Mouse (Mus musculus) G1E (cell line): ENCODE measurements around the gene Pfkp. TPM values are rescaled to one million over a fixed set of nuclear protein-coding genes. Genes with fewer than 3 reads are reported as not detected.

Source experiments
- ATAC-seq: 2 replicates; pipeline ENCODE4 v1.8.0; 2016; ENCODE audit warnings: mild to moderate bottlenecking; ENCODE audit not compliant: insufficient number of reproducible peaks, poor library complexity, low FRiP score, severe bottlenecking; ENCODE audit errors: extremely low read depth
- DNase-seq: peaks from one replicate; pipeline ENCODE4 v3.0.0; 2012; ENCODE audit warnings: low spot score
- H3K27me3 ChIP-seq: 2 replicates; pipeline ENCODE4 v1.6.1; 2012; ENCODE audit warnings: mild to moderate bottlenecking, low read length, inconsistent platforms; ENCODE audit not compliant: insufficient read depth
- H3K36me3 ChIP-seq: replicated peaks from 2 replicates; pipeline ENCODE3; 2012; ENCODE audit warnings: mild to moderate bottlenecking, inconsistent platforms
- H3K4me1 ChIP-seq: 2 replicates; pipeline ENCODE4 v1.6.1; 2012; ENCODE audit warnings: low read depth, low read length, inconsistent platforms, mixed read lengths; ENCODE audit not compliant: insufficient read depth
- H3K4me3 ChIP-seq: 2 replicates; pipeline ENCODE4 v1.5.1; 2012; ENCODE audit warnings: low read depth, mild to moderate bottlenecking, inconsistent platforms, low read length, moderate library complexity, mixed read lengths
- H3K9me3 ChIP-seq: replicated peaks from 2 replicates; pipeline ENCODE4 v1.6.1; 2012; ENCODE audit warnings: inconsistent platforms
- CTCF ChIP-seq: IDR thresholded peaks from 2 replicates; pipeline ENCODE4 v1.5.1; 2012; ENCODE audit warnings: low read depth, low read length, inconsistent platforms, mixed read lengths
- GATA1 ChIP-seq: IDR thresholded peaks from 2 replicates; pipeline ENCODE4 v1.6.1; 2012; ENCODE audit warnings: borderline replicate concordance, low read length, inconsistent platforms, mixed read lengths
- GATA2 ChIP-seq: IDR thresholded peaks from 2 replicates; pipeline ENCODE4 v1.6.1; 2012; ENCODE audit warnings: low read depth, low read length, inconsistent platforms, borderline replicate concordance
- POLR2AphosphoS5 ChIP-seq: IDR thresholded peaks from 2 replicates; pipeline ENCODE4 v1.6.1; 2012; ENCODE audit warnings: low read depth, low read length, inconsistent platforms; ENCODE audit not compliant: insufficient replicate concordance
- TAL1 ChIP-seq: conservative IDR thresholded peaks from 2 replicates; pipeline ENCODE4 v1.6.1; 2012; ENCODE audit warnings: low read depth, low read length, inconsistent platforms, mixed read lengths
- polyA plus RNA-seq: library from polyadenylated mRNA; stranded (reverse); fragments of >175 nt; gene quantifications from 2 replicates; pipeline ENCODE4 v1.2.3, GENCODE M21; 2012
- total RNA-seq, 2 experiments: library from RNA; stranded (forward) in 1 of 2; stranded (reverse) in 1 of 2; fragments of 200-1000 nt in 1 of 2; fragments of >200 nt in 1 of 2; fragmentation: Nextera tagmentation in 1 of 2; gene quantifications; 2 replicates each; pipeline ENCODE4 v1.2.3; 2014 to 2017

Pfkp gene
- total and polyA plus RNA-seq, 3 experiments, result 96.4 to 287 (median 138) TPM

DNA sequence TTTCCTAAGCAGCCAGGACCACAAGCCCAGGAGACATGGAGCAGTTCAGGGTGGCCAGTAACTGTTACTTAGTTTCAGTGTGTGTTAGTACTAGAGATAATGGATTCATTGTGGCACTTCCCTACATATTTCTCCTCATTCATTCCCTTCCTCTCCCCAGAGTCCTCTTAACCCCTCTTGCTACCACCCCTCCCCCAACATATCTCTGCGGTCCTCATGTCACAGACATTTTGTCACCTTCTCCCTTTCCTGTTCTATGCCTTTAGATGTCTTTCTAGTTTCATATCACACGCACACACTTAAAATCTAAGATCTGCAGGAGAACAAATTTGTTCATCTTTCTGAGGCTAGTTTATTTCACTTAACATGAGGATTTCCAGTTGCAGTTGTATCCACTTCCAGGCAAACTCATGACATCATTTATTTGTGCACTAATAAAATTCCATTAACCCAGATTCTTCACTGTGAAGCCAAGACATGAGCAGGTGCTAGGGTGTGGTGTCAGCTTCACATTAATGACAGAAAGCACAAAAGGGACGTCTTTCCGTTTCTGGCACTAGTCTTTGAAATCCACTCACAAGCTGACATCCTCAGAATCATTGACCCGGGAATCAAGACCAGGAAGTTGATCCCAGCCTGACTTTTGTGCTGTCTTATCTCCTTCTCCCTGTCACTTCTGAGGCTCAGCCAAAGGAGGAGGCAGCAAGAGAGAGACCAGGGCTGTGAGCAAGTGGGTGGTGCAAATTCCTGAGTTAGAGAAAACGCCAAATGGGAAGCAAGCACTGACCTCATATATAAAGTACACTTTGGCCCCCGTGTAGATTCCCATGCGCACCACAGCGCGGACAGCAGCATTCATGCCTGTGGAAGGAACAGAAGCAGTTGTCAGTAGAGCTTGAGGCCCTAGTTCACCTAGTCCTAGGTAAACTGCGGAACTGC lies 13.2 kb downstream of the Pfkp start:
- H3K9me3 ChIP-seq, result no peaks in the 10 kb centered on the region
- H3K4me3 ChIP-seq, result no peak overlapping the region
- H3K36me3 ChIP-seq, result peaks cover 99% of the 10 kb centered on the region
- H3K27me3 ChIP-seq, result no peaks in the 10 kb centered on the region
- peaks cover 75% of the 10 kb centered on the region for H3K4me1 ChIP-seq
- ATAC-seq (no peak), DNase-seq (no peak)
- TF ChIP-seq GATA1 (no peak), POLR2AphosphoS5 (no peak), GATA2 (no peak), CTCF (no peak), TAL1 (no peak)

DNA sequence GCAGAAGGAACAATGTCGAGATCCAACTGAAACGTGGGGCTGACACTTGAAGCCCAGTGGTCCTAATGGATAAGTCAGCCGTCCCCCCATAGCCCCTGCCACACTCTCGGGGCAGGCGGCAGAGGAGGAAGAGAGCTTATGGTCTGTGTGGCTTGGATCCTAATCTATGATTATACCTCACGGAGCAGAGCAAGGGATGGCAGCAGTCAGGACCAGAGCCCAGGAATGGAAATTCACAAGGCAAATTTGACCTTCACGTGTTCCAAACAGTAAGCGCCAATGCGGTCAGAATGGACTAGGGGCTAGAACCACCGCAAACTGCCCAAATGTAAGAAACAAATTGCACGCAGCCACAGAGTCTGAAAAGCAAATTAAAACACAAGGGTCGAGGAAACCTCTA lies 14.5 kb downstream of the Pfkp start:
- H3K4me3 ChIP-seq, result no peak overlapping the region
- no peak for TF ChIP-seq GATA2
- TF ChIP-seq TAL1, result no peak
- TF ChIP-seq GATA1, result no peak
- no peak for TF ChIP-seq CTCF
- no peak for TF ChIP-seq POLR2AphosphoS5
- DNase-seq (no peak), ATAC-seq (no peak)
- no peaks in the 10 kb centered on the region for H3K9me3 ChIP-seq
- H3K4me1 ChIP-seq, result peaks cover 72% of the 10 kb centered on the region
- H3K36me3 ChIP-seq, result peaks cover 99% of the 10 kb centered on the region
- H3K27me3 ChIP-seq, result no peaks in the 10 kb centered on the region

DNA sequence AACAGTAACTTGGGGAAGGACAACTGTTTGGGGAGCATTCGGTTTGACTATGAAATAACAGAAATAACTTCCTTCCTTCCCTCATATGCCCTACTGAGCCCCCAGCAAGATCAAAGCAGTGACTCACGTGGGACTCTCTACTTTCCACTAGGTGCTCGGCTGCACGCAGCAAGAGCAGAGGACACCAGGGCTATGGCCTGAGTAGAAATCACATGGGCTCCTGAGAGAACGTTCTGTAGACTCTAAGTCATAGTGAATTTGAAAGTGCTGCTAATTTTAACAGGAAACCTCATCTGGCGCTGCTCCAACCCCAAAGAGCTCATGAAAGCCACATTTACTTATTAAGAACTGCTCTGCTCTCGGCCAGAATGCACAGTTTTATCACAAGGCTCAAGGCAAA lies 15.1 kb downstream of the Pfkp start:
- Histone ChIP-seq H3K36me3 (peaks cover 99% of the 10 kb centered on the region), H3K4me3 (no peak overlapping the region), H3K4me1 (peaks cover 72% of the 10 kb centered on the region), H3K27me3 (no peaks in the 10 kb centered on the region), H3K9me3 (no peaks in the 10 kb centered on the region)
- no peak for ATAC-seq
- DNase-seq, result no peak
- no peak for TF ChIP-seq CTCF

DNA sequence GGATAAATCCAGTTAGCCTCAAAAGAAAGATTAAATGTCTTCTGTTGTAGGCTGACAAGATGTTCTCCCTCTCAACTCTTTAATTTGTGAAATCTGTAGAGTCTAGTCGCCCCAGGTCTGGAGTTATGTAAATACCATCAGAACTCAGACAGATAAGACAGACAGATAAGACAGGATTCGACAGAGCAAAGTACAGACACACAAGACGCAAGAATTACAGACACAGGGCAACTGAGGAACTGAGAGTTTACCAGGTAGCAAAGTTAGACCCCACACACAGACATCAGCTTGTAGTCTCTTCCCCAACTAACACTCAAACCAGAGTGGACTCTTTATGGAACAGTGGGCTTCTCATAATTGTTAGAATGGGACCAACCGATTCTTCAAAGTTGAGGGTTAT lies 15.6 kb downstream of the Pfkp start:
- ATAC-seq, result no peak
- Histone ChIP-seq H3K27me3 (no peaks in the 10 kb centered on the region), H3K4me1 (peaks cover 70% of the 10 kb centered on the region), H3K36me3 (peaks cover 99% of the 10 kb centered on the region), H3K4me3 (no peak overlapping the region), H3K9me3 (no peaks in the 10 kb centered on the region)
- TF ChIP-seq POLR2AphosphoS5, result no peak
- no peak for TF ChIP-seq TAL1
- no peak for TF ChIP-seq GATA1
- TF ChIP-seq CTCF, result no peak
- TF ChIP-seq GATA2, result no peak
- no peak for DNase-seq

DNA sequence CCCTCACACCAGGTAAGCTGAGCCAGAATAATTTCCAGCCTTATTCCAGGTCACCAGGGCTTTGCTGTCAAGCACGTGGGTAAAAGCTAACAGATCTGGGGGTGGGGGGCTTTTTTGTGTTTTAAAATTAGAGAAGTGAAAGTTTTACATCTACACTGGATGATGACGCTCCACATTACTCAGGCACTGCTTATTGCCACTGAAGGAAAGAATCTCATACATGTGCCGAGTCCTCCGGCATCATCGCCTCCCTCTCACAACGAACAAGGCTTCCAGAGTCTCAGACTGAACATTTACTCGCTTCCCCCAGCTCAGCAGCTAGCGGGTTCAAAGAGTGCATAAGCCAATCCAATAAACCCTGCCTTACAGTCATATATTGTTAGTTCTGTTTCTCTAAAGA lies 16.1 kb downstream of the Pfkp start:
- DNase-seq, result no peak
- Histone ChIP-seq H3K9me3 (no peaks in the 10 kb centered on the region), H3K36me3 (peaks cover 98% of the 10 kb centered on the region), H3K4me3 (no peak overlapping the region), H3K4me1 (peaks cover 66% of the 10 kb centered on the region), H3K27me3 (no peaks in the 10 kb centered on the region)
- no peak for ATAC-seq
- TF ChIP-seq TAL1, result no peak
- TF ChIP-seq CTCF, result no peak
- no peak for TF ChIP-seq GATA2
- no peak for TF ChIP-seq POLR2AphosphoS5
- TF ChIP-seq GATA1, result no peak

DNA sequence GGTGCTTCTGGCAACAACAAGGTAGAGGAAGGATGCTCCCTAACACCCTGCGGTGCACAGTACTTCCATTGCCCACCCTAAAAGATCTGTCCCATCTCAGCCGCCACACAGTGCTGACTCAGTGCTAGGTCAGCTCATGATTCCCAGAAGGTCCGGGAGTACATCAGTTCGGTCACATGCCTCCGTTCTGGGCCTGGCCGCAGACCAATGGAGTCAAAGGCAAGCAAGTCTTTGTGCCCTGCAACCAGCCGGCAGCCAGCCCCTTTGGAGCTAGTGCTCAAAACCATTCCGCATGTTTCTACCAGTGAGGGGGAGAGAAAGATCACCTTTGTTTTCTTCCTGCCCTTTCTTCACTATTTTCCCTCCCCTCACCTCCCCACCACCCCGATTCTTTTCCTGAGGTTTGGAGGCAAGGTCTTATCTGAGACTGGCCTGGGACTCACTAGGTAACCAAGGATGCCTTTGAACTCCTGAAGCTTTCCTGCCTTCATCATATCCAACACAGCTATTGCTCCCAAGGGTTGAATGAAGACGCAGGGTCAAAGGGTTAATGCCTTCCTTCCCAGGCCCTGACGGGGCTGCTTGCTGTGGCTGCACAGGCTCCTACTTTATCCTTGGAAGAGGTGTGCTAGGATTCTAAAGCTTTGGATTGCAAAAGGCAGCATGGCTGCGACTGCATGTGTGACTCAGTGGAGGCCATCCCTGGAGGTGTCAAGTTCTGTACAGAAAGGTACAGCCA lies 16.6 kb downstream of the Pfkp start:
- TF ChIP-seq GATA1 (no peak), POLR2AphosphoS5 (no peak), CTCF (no peak)
- Histone ChIP-seq H3K27me3 (no peaks in the 10 kb centered on the region), H3K9me3 (no peaks in the 10 kb centered on the region), H3K4me1 (peaks cover 61% of the 10 kb centered on the region), H3K36me3 (peaks cover 94% of the 10 kb centered on the region), H3K4me3 (no peak overlapping the region)
- ATAC-seq (no peak), DNase-seq (no peak)
